Mouse (Mus musculus): ENCODE results near the gene Capn5.

- TF ChIP-seq POLR2AphosphoS2 (IDR thresholded peaks at IDR 0.05; ENCODE audit: low read depth, low read length) (no peak), JUND (conservative IDR thresholded peaks at IDR 0.05; ENCODE audit: low read depth, low read length) (no peak), CTCF (conservative IDR thresholded peaks at IDR 0.05 in 1 of 2, IDR thresholded peaks at IDR 0.05 in 1 of 2; ENCODE audit: low read depth in 2 of 2, low read length in 2 of 2) (no peak), CHD2 (IDR thresholded peaks at IDR 0.05; ENCODE audit: low read length) (no peak), RAD21 (IDR thresholded peaks at IDR 0.05; ENCODE audit: low read depth, low read length) (no peak), POLR2A (IDR thresholded peaks at IDR 0.05; ENCODE audit: low read depth, low read length) (no peak), HCFC1 (IDR thresholded peaks at IDR 0.05; ENCODE audit: low read depth, low read length) (no peak), GABPA (IDR thresholded peaks at IDR 0.05; ENCODE audit: insufficient replicate concordance, low read depth, low read length) (no peak), USF2 (conservative IDR thresholded peaks at IDR 0.05; ENCODE audit: low read depth, low read length) (no peak)
These were observed 71.8 kb downstream of the Capn5 start for GRCm38 (mm10) chr7:98106272-98106671.

Measured in CH12.LX (cell line).